Mouse (Mus musculus) thymus, adult 2 months (tissue): ENCODE results near the gene Ptprd.

Experiments
- CTCF ChIP-seq: fragments of 200-500 bp; IDR thresholded peaks from 2 replicates; pipeline ENCODE4 v1.5.1; 2012; ENCODE audit warnings: mild to moderate bottlenecking, control low read depth, low read length, moderate library complexity, borderline replicate concordance; ENCODE audit not compliant: control insufficient read depth, poor library complexity, insufficient read depth; ENCODE audit errors: extremely low read depth
- POLR2A ChIP-seq: fragments of 200-500 bp; IDR thresholded peaks from 2 replicates; pipeline ENCODE4 v1.6.1; 2012; ENCODE audit warnings: mild to moderate bottlenecking, low read length, control low read depth, moderate library complexity; ENCODE audit not compliant: control insufficient read depth, poor library complexity, insufficient read depth; ENCODE audit errors: extremely low read depth

DNA sequence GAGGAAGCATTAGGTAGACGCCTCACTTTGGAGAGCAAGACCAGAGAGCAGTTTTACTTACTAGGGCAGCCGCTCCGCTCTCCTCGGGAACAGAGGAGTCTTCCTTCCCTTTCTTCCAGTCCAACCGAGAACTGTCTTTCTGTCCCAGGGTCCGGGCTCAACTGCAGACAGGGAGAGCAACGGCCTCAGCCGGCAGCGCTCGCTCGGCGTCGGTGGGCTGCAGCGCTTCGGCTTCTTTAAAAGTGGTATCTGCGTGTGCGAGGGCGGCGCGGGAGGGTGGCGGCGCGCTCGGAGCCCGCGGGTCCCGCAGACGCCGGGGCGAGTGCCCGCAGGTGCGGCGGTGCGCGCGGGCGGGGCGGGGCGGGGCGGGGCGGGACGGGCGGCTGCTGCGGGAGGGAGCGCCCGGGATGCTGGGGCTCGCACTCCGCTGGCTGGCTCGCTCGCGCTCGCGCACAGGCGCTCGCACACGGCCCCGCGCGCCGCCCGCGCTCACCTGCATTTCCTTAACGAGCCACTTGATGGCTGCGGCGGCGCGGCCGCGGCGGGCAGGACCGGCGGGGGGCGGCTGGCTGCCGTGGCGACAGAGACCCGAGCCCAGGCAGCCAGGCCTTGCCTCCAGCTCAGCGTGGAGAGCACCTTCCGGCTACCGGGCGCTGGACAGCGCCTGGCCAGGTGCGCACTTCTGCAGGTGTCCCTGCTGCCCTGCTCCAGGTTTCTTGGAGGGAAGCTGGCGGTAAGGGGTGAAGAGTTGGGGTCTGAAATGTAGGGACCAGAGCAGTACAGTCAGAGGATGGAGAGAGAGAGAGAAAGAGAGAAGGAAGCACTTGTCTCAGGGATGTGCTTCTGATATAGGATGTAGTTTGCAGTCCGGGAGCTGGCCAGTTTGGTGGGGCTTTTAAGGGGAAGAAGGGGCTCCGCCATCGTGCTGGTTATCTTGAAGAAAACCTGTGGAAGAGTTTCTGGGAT lies at the start of gene Ptprd:
- TF ChIP-seq POLR2A = no peak
- no peak for TF ChIP-seq CTCF
